Mouse (Mus musculus) CD4-positive, CD25-positive, alpha-beta regulatory T cell, adult 4 months (primary cell): Measurements from ENCODE around the gene Cnot6l. TPM values are rescaled to one million over a fixed set of nuclear protein-coding genes. Genes with fewer than 3 reads are reported as not detected.

Experiments
- ATAC-seq: one replicate; pipeline ENCODE4 v1.8.0; 2017
- polyA plus RNA-seq, 2 experiments: library from polyadenylated mRNA; unstranded; fragments of 100-300 nt; shearing (Covaris generic); gene quantifications; one replicate each; pipeline ENCODE4 v1.2.1; 2017

Cnot6l gene
- 10 to 100 TPM; 72.2 to 73.2 TPM for polyA plus RNA-seq

DNA sequence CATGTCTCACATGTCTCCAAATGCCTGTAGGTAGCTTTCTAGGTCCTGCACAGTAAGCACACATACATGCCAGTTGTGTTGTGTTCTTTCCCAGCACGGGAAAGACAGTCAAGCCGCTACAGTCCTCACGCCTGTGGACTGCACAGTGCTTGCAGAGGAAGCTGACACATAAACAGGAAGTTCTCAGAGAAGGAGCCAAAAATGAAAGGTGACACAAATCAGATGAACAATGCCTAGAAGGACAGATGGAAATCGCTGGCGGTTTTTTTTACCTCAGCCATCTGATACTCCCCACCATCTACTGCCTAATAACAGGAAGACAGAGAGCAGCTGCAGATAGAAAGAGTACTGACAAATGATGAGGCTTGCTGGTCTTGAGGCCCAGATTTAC lies at the start of gene Cnot6l:
Gene Cnot6l (minus strand): TSS at position 151 of the 391 bp plus-strand sequence.
- ATAC-seq, result peak; percentile 63

DNA sequence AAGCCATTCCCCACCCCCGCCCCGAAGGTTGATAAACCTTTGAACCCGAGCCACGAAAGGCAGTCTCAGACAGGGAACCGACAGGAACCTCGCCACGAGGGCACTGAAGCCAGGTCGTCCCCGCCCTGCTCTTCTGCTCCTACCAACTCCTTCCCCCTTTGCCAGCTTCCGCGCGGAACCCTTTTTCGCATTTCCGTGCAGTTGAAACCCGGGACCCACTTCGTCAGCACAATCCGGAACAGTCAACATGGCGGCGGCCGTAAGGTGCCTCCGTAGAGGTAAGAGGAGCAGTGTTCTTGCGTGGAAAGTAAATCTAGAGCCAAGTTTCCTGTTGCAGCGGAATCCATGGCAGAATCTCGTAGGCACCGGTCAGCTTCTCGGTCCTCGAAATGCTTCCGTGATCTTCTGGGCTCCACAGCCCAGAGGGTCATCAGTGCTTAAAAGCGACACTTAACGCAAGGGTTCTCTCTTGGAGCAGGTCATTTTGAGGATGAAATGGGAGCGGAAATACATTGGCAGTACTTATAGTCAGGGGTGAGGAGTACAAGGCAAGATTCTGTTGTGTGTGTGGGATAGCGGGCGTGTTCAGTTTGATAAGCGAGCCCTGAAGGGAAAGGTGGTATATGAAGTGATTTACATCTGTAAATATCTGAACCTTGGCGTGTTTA lies 46.1 kb upstream of the Cnot6l start:
- peak; percentile 83 for ATAC-seq

DNA sequence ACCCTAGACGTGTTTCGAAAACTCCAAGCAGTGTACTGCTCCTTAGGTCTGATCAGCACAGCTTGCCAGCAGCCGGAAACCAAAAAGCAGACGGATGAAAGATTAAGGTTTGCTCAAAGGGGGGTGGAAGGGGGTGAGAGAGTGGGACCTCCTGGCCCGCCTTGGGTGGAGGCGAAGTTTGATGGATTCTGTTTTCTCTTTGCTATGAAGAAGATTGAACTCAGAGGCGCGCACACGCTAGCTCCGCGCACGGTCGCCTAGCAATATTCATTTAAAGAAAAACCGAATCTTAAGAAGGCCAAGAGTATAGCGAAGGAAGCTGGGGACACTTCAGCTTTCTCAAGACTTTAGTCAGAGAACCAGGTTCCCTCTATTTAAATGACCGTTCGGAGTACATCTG lies 45.5 kb upstream of the Cnot6l start, which contains the start of gene Mrpl1:
Gene Mrpl1 (plus strand): TSS at position 35 of the 400 bp plus-strand sequence.
- peak; percentile 68 for ATAC-seq

DNA sequence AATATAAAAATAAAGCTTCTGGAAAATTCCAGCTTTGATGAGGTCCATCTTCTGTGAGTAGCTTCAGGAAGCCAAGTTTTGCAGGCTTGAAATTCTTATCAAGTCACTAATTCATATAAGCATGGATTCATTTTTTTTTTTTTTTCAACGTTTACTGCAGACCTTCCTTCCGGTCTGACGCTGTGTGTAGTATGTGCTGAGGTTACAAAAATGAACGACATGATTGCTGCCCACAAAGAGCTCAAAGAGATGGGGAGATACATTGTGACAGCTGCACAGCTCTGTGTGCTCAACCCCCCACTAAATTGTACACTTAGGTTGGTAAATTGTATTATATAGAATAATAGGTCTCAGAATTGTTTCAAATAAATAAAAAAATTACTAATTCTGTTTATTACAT lies 44.6 kb upstream of the Cnot6l start:
- ATAC-seq, result peak; percentile 60

DNA sequence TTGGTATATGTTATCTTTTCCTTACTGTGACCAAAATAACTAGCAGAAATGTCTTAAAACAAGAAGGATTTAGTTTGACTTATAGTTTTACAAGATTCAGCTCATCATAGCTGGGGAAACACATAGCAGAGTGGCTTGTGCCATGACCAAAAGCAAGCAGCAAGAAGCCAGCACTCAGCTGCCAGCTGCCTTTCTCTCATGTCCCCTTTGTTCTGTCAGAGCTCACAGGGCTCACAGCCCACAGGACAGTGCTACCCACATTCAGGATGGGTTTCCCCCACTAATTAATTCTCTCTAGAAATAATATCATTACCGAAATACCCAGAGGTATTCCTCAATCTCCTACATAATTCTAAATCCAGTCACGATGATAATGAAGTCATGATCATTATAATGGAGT lies 43.6 kb upstream of the Cnot6l start:
- ATAC-seq, result no peak

DNA sequence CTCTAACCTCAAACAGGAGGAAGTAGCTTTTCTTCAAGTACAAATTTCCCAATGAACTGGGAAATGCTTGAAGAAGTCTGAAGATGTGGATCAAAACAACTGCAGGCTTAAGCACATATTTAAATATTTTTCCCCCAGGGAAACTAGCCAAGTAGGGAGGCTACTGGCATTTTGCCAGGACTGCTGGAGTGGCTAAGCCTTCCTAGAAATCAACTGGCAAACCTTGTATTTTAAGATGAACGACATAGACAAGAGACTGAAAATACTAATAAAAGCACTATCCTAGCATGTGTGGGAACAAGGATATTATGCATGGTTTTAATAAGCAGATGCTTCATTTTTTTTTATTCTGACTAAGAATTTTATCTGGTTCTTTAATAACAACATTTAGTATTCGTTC lies 42.9 kb upstream of the Cnot6l start:
- no peak for ATAC-seq

DNA sequence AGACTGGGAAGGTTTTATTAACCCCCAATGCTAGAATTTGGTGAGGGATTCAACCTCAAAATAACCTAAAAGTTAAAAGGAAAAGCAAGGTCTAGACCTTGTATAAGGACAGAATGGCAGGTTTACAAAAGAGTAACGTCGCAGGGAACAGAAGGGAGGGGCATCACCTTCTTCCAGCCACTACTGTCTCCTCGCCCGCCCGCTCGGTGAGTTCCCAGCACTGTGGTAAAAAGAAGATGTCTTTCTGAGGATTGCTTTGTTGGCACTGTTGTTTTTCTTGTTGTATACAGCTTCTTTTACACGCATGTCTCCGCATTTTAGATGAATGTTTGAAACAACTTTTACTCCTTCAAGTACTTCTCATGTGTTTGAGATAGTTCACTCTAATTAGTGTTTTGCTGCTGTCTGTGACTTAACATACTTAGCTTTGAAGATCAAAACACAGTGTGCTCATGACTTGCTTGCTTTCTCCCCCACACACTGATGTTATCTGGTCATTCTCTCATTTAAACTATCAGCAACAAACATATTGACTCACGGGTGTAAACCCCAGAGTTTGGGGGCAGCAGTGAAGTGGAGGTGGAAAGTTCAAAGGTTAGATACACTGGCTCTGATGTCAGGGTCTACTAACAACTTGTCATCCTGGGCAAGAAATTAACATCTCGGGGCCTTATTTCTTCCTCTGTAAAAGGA lies 37.6 kb upstream of the Cnot6l start:
- peak; percentile 78 for ATAC-seq

DNA sequence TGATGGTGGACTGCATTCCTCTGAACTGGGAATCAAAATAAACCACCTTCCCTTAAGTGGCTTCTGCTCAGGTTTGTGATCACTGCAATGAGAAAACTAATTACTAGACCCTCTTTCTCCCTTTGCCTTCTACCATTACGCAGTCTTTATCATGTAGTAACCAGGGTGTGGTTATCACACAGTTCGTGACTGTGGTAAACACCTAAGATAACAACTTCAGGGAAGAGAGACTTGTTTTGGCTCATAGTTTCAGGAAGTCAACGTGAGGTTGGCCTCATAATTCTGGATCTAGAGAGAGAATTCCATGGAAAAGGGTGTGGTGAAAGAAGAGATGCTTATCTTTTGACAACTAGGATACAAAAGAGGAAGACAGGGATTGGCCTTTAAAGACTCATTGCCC lies 36.3 kb upstream of the Cnot6l start:
- no peak for ATAC-seq

DNA sequence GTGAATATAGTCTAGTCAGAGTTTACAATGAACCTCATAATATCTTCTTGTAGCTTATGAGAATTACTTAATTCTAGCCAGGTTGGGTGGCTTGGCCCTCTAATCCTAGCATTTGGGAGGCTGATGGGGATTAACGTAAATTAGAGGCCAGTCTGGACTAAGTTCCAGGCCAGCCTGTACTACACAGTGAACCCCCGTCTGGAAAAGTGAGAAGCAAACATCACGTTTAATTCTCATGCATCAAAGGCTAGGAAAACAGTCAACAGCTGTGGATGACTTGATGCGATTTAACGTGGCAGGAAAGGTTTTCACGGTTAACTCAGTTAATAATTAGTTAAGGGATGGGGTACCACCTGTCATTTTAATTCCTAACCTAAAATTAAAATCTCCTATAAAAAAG lies 34.3 kb upstream of the Cnot6l start:
- no peak for ATAC-seq

DNA sequence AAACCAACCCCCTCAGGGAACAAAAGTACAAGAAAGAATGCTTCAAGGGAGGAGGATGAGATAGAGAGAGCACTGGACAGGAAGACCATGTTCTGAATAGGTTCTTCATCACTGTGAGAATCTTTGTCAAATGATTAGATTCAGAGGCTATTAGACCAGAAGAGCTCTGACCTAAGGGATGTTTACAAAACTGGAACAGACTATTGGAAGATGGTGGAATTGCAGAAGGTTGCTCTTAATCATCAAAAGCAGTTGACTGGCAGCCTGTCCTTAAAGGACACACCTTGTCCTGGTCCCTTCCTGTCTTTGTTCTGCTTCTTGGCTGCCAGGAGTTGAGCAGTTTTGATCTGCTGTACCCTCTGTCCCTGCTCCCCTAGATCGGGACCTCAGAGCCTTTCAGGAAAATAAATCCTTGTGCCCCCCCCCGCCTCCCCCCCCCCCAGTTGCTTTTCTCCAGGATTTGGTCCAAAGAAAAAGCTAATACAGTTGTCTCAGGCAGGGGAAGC lies 32.6 kb upstream of the Cnot6l start:
- no peak for ATAC-seq

DNA sequence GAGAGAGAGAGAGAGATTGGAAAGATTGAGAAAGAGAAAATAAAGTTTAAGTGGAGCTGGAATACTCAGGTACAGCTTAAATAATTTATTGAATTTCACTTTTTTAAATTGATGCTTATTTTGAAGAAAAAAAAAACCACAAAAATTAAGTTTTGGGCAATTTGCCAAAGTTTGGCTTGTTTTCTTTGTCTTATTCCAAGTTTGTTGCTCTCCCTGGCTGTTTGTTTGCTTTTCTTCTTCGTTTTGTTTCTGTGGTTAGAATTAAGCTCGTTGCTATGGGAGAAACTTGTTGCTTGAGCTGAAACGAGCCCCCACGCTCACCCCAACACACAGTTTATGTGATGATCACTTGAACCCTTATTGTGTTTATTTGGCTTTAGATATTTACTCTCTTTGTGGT lies 27.3 kb upstream of the Cnot6l start:
- ATAC-seq, result no peak

DNA sequence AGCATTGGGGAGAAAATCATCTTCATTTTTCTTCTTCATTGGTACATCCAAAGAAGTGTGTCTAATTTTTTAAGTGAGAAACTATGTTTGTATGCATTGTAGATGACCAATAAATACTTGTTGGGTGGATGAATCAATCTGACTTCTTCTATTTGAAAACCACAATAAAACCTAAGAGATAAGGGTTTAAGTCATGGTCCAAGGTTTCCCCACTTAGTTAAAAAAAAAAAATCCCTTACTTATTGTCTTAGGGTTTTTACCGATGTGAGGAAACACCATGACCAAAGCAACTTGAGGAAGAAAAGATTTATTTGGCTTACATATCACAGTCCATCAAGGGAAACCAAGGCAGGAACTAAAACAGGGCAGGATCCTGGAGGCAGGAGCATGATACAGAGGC lies 25.8 kb upstream of the Cnot6l start:
- no peak for ATAC-seq

DNA sequence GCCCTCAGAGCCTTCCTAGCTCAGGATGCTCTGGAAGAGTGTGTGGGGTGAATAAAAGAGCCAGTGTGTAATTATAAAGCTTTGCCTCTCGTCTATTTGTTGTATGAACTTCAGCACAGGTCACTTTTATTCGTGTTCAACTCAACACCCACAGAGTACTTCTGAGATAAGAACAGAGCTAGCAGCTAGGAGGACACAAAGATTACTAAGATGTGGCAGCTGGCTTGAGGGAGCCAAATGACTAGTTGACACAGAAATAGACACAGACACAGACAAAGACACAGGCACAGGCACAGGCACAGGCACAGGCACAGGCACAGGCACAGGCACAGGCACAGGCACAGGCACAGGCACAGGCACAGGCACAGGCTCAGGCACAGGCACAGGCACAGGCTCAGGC lies 20.0 kb upstream of the Cnot6l start:
- no peak for ATAC-seq

DNA sequence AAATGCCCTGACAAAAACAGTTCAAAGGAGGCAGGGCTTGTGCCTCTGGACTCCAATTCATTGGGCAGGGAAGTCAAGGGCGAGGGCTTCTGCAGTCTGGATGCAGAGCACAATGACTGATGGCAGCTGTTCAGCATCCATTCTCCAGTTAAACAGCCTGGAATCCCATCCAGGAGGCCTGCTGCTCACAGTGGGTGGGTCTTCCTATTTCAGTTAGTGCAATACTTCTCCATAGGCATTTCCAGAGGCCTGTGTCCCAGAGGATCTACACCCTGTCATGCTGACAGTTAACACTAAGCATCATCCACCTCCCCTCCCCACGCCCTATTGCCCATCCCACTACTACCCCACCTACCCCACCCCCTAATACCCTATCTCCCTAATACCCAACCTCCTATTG lies 19.2 kb upstream of the Cnot6l start:
- no peak for ATAC-seq

DNA sequence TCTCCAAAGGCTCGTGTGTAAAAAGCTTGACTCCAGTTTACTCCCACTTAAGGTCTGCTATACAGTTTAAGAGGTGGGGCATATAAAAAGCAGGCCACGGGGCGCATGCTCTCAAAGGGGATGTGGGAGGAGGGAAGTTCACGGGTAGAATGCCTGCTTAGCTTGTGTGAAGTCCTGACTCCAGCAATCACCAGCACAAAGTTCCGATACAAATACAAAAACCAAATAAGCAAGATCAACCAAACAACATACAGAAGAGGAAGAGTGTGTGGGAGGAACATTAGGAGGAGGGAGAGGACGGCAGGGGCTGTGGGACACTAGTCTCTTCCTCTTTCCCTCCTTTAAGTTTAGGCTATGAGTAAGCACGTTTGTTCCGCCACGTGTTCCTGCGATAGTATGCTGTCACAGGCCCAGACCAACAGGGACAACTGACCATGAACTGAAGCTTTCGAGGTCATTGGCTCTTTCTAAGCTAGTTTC lies 12.9 kb upstream of the Cnot6l start:
- peak; percentile 79 for ATAC-seq

DNA sequence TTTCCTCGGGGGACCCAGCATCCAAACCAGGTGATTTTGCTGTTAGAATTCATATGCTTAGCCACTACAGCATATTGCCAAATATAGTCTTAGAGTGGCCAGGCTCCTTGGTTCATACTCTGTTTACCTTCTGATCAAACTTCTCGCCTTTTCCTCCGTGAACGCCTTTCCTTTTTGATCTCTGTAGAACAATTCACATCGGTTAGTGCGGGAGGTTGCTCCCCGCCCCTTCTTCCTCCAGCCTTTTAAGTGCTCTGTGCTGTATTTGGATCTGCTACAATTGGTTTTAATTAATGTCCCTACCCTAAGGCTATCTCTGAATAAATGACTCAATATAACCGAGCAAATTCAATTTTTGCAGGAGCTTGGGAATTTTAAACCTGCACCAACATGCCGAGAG lies 12.2 kb upstream of the Cnot6l start:
- peak; percentile 61 for ATAC-seq

DNA sequence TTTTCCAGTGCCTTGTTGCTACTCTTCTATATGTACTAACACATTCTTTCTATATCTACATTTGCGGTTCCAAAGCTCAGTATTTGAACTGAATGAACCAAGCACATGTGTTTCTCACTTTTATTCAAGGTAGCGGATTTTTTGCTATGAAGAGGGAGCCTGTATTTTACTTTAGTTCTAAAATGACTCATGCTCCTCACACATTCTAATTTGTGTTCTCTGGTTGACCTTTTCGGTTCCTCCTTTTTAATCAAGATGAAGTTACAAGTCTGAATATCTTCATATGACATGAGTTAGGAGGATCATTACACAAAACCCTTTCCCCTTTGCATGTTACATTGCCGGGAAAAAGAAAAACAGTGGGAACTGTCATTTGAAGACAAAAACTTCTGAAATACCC lies 7.8 kb upstream of the Cnot6l start:
- peak; percentile 37 for ATAC-seq

DNA sequence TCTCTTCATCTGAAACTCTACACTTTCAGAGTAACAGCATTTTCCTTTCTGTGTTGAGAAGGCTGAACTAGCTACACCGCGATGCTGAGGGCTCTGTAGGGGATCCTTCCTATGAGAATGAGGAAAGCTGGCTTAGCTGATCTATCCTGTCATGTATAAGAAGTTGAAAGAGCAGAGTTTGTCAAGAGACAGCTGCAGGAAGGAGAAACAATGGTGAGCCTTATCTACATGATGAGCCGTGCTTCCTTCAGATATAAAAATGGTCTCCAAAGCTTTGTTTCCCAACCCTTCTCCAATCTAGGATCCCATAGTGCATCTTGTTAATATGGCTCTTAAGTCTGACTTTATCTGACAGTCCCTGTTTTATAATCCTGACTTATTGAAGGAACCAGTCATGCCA lies 6.5 kb upstream of the Cnot6l start:
- ATAC-seq, result no peak

DNA sequence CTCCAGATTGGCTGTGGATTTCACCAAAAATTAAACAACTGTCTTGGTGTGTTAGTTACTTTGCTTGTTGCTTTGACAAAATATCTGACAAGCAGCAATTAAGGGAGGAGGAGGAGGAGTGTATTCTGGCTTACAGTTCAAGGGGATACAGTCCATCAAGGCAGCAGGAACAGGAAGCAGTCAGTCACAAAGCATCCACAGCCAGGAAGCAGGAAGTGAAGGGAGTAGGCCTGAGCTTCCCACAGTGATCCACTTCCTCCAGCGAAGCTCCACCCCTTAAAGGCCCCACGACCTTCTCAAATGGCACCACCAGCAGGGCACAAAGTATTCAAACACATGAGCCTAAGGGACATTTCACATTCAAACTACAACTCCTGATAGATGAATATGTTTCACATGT lies 2.8 kb upstream of the Cnot6l start:
- no peak for ATAC-seq

DNA sequence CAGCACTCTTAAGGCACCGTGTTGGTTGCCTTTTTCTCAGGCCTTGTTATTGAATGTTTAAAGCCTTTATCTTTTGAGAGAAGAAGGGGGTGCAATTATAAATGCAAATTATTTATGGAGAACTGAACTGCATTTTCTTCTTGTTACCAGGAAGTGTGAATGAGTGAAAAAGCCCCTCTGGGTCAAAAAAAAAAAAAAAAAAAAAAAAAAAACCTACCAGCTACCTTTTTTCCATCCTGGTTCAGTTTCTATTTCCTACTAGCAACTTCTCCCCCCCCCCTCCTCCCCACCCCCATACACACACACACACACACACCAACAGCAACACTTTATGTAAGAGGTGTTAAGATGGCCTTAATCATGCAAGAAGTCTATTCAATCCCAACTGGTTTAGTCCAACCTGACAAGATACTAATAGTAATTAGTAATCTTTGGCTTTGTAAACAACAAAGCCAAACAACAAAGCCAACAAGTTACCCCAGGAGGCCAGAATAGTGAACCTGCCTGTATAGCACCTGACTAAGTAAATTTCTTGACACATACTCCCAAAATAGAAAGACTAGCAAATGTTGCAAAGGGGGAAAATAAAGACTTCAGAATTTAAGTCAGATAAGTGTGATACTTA lies 463 bp downstream of the Cnot6l start:
- peak; percentile 2 for ATAC-seq

DNA sequence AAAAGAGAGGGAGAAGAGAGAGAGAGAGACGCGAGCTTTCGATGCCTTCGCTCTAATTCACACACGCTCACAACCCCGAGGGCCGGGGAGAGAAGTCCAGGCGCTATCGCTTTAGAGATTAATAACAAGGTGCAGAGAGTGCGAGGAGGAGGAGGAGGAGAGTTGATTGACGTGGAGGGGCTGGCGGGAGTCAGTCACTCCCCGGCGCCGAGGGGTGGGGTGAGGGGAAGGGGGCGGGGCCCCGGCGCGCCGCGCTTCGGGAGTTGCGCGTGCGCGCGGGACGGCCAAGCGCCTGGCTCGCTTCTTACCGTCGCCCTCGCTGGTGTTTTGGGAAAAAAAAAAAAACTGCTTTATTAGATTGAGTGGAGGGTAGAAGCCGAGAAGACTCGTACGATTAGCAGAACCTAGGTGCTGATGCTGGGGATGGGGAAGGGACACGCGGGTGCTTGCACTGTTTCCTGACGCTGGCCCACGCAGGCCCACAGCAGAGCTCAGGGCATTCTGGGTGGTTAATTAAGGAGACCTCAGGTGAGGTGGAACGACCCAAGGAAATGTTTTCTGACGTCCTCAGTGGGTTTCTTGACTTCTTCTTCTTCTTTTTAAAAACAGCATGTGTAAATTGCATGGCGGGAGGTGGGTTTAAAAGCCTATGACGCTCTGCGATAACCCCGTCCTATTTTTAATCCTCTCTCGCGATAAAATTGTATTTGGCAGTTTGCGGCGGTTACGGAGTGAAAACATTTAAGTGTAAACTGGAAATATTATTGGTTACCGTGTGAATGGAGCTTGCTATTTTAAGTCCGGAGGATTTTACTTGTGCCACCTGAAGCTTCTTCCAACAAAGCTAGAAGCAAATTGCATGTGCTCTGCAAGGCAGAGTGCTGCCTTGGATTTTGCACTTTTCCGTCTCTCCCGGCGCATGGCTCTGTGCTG lies 1.3 kb downstream of the Cnot6l start:
- peak; percentile 60 for ATAC-seq

DNA sequence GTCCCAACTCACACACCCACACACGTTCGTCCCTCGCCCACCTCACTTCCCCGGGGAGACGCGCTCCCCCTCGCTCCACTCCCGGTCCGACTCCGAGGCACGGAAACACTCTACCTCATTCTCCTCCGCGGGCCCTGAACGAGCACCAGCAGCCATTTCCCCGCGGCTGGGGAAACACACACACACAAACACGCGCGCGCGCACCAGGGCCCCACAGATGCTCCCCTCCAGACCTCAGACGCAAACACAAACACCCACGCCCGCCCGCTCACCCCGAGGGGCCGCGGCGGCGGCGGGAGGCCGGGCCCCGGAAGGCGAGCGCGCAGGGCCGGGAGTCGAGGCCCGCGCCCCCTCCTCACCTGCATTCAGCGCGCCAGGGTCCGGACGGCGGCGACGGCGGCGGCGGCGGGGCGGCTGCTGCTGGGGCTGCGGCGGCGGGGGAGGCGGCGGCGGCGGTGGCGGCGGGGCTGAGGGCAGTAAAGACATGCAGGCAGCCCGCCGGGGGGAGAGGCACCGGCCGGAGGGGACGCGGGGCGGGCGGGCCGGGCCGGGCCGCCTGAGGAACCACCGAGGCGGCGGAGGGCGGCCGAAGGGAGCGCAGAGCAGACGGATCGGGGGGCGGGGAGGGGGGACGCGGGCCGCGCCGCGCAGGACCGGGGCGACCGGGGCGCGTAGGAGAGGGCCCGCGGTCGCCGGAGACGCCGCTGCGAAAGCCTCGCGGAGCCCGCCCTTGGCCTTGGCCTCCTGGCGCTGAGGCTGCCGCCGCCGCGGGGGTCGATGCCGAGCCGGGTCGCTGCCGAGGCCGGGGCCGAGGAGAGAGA lies 2.2 kb downstream of the Cnot6l start:
- peak; percentile 26 for ATAC-seq
